Mouse (Mus musculus) kidney, embryonic 16.5 days (tissue): Measurements from ENCODE around the gene Cd63. TPM values are rescaled to one million over a fixed set of nuclear protein-coding genes. Genes with fewer than 3 reads are reported as not detected.
A peak's percentile ranks its signal among the peaks of the same experiment; 100 is the strongest.

Experiments used
- ATAC-seq: fragments of 200-750 bp; cut with Nextera tagmentation; 2 replicates; pipeline ENCODE4 v1.8.0; 2017; ENCODE audit warnings: moderate TSS enrichment; ENCODE audit not compliant: low FRiP score, low TSS enrichment
- H3K27ac ChIP-seq: fragments of 300-500 bp; sonication (generic); 2 replicates; pipeline ENCODE4 v1.5.1; 2014; ENCODE audit warnings: low read length
- H3K27me3 ChIP-seq: fragments of 300-500 bp; sonication (generic); 2 replicates; pipeline ENCODE4 v1.6.1; 2014; ENCODE audit warnings: low read length, control low read depth, mixed read lengths; ENCODE audit not compliant: insufficient read depth
- H3K36me3 ChIP-seq: fragments of 300-500 bp; sonication (generic); 2 replicates; pipeline ENCODE4 v1.6.1; 2014; ENCODE audit warnings: low read length, control low read depth, mixed read lengths; ENCODE audit not compliant: insufficient read depth
- H3K4me1 ChIP-seq: fragments of 300-500 bp; sonication (generic); 2 replicates; pipeline ENCODE4 v1.6.1; 2014; ENCODE audit warnings: low read length, control low read depth, mixed read lengths; ENCODE audit not compliant: insufficient read depth
- H3K4me2 ChIP-seq: fragments of 300-500 bp; sonication (generic); replicated peaks from 2 replicates; pipeline ENCODE4 v1.6.1; 2014; ENCODE audit warnings: low read depth, low read length
- H3K4me3 ChIP-seq: fragments of 300-500 bp; sonication (generic); 2 replicates; pipeline ENCODE4 v1.5.1; 2014; ENCODE audit warnings: mild to moderate bottlenecking, low read length
- H3K9ac ChIP-seq: fragments of 300-500 bp; sonication (generic); replicated peaks from 2 replicates; pipeline ENCODE4 v1.6.1; 2014; ENCODE audit warnings: low read length
- H3K9me3 ChIP-seq: fragments of 300-500 bp; sonication (generic); 2 replicates; pipeline ENCODE4 v1.6.1; 2016; ENCODE audit warnings: low read length, control low read depth
- WGBS: fragments of 180-500 bp; shearing (Covaris S2); extraction: QIAGEN DNeasy Blood & Tissue Kit; methylation state at CpG from one replicate; pipeline ENCODE4 v1.1.7; 2014; 5-methylcytosine and 5-hydroxymethylcytosine counted together
- polyA plus RNA-seq: library from polyadenylated mRNA; unstranded; fragments of >200 nt; fragmentation: Nextera tagmentation; extraction: Ambion mirVana; gene quantifications from 2 replicates; pipeline ENCODE4 v1.2.1, GENCODE M21; 2015

Cd63 gene
- polyA plus RNA-seq, 1 experiment from 2014 or later, result 850 TPM

- H3K4me3 ChIP-seq, result no peak overlapping the region
- H3K4me2 ChIP-seq, result no peak overlapping the region
- WGBS, result 81% methylated on average over 1 of the region's 1 CpGs
- no peaks in the 10 kb centered on the region for H3K36me3 ChIP-seq
- H3K9me3 ChIP-seq, result no peaks in the 10 kb centered on the region
- H3K9ac ChIP-seq, result no peak overlapping the region
- no peak for ATAC-seq
- H3K4me1 ChIP-seq, result 0 out of 2 replicates have a peak, but pooled peaks cover 3% of the 10 kb centered on the region
- no peak overlapping the region for H3K27ac ChIP-seq
- peaks cover 6% of the 10 kb centered on the region for H3K27me3 ChIP-seq
Measured at GRCm38 (mm10) chr10:128901409-128901808, 620 bp downstream of the Cd63 start.

- 0 out of 2 replicates have a peak, but pooled peaks have one; percentile 39 for ATAC-seq
- no peaks in the 10 kb centered on the region for H3K27me3 ChIP-seq
- no peak overlapping the region for H3K9ac ChIP-seq
- H3K4me3 ChIP-seq, result no peak overlapping the region
- H3K9me3 ChIP-seq, result no peaks in the 10 kb centered on the region
- H3K4me1 ChIP-seq, result 0 out of 2 replicates have a peak, but pooled peaks cover 3% of the 10 kb centered on the region
- no peaks in the 10 kb centered on the region for H3K36me3 ChIP-seq
- 80% methylated on average over 3 of the region's 3 CpGs for WGBS
- H3K27ac ChIP-seq, result no peak overlapping the region
- H3K4me2 ChIP-seq, result no peak overlapping the region
Measured at GRCm38 (mm10) chr10:128902409-128902988, 1.7 kb downstream of the Cd63 start.

DNA sequence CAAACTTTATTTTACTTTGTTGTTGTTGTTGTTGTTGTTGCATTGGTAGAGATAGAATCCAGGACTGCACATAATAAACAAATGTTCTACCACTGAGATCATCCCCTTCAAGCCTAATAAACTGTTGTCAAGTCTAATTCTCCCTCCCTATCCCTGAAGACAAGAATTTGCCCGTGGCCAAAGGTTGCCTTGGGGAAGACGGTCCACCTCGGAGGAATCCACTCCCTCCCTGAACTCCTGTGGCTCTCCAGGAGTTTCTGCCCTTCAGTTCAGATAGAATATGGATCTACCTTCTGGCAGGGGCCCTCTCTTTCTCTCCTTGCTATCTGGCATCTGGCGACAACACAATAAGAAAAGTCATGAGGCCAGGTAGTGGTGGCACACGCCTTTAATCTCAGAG, 4.0 kb downstream of the Cd63 start:
- no peak overlapping the region for H3K27ac ChIP-seq
- H3K4me1 ChIP-seq, result peaks cover 8% of the 10 kb centered on the region
- H3K9ac ChIP-seq, result no peak overlapping the region
- no peaks in the 10 kb centered on the region for H3K27me3 ChIP-seq
- H3K4me2 ChIP-seq, result no peak overlapping the region
- no peak overlapping the region for H3K4me3 ChIP-seq
- no peaks in the 10 kb centered on the region for H3K9me3 ChIP-seq
- ATAC-seq, result no peak
- H3K36me3 ChIP-seq, result no peaks in the 10 kb centered on the region
- WGBS, result 78% methylated on average over 5 of the region's 5 CpGs

- Histone ChIP-seq H3K27ac (peak overlapping the region; percentile 93), H3K9me3 (no peaks in the 10 kb centered on the region), H3K4me1 (peaks cover 24% of the 10 kb centered on the region), H3K4me2 (peak overlapping the region; percentile 75), H3K9ac (peak overlapping the region; percentile 98), H3K27me3 (no peaks in the 10 kb centered on the region), H3K4me3 (peak overlapping the region; percentile 88), H3K36me3 (peaks cover 6% of the 10 kb centered on the region)
- WGBS, result 54% methylated on average over 13 of the region's 13 CpGs
- peak; percentile 25; the same call in 1 of the 2 replicates for ATAC-seq
Measured at GRCm38 (mm10) chr10:128908778-128909448, 8.1 kb downstream of the Cd63 start.

GRCm38 (mm10) chr10:128909567-128910028, 8.8 kb downstream of the Cd63 start:
- H3K9ac ChIP-seq, result peak overlapping the region; percentile 98
- H3K4me2 ChIP-seq, result peak overlapping the region; percentile 75
- peaks cover 13% of the 10 kb centered on the region for H3K36me3 ChIP-seq
- no peaks in the 10 kb centered on the region for H3K27me3 ChIP-seq
- H3K27ac ChIP-seq, result peak overlapping the region; percentile 93
- ATAC-seq, result peak; percentile 88
- no peaks in the 10 kb centered on the region for H3K9me3 ChIP-seq
- H3K4me1 ChIP-seq, result peaks cover 24% of the 10 kb centered on the region
- WGBS, result 0% methylated on average over 36 of the region's 41 CpGs
- peak overlapping the region; percentile 88 for H3K4me3 ChIP-seq

DNA sequence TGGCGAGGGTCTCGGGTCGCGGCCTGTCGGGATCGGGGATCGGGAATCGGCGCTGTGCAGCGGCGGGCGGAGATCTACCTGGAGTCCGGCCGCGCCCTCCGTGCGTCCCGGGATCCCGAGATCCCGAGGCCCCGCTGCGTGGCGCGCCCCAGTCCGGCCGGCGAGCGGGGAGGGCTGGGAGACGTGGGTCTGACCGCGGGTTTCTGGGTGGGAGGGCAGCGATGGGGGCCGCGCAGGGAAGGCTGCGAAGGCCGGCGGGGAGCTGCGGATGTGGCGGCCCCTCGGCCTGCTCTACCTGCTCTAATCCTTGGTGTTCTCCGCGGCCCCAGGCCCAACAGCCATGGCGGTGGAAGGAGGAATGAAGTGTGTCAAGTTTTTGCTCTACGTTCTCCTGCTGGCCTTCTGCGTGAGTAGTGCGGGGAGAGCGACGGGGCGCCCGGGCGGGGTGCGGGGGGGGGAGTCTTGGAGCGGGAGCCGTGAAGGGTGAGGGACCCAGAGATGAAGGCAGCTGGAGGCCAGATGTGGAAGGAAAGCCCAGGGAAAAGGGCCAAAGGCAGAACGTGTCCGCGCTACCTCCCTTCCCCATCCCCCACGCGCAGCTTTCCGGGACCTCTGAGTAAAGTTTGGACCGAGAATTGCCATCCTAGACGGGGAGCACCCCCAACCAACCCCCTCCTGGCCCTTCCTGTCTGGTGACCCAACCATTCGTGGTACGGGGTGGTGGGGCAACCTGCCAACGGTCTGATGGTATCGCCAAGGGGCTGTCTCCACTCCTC, 9.5 kb downstream of the Cd63 start:
- 0% methylated on average over 41 of the region's 66 CpGs for WGBS

DNA sequence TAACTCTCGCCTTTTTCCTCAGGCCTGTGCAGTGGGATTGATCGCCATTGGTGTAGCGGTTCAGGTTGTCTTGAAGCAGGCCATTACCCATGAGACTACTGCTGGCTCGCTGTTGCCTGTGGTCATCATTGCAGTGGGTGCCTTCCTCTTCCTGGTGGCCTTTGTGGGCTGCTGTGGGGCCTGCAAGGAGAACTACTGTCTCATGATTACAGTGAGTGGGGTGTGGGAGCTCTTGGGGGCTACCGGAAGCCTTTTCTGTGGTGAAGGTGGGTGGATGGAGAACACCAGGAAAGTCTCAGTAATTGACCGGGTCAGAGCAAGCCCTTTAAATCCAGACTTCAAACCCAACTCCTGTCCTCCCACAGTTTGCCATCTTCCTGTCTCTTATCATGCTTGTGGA, 10.6 kb downstream of the Cd63 start:
- Histone ChIP-seq H3K36me3 (peaks cover 27% of the 10 kb centered on the region), H3K9me3 (no peaks in the 10 kb centered on the region), H3K4me3 (peak overlapping the region; percentile 88; the same call in 1 of the 2 replicates), H3K27me3 (no peaks in the 10 kb centered on the region), H3K4me2 (peak overlapping the region; percentile 75), H3K27ac (no peak overlapping the region), H3K9ac (no peak overlapping the region), H3K4me1 (peaks cover 24% of the 10 kb centered on the region)
- WGBS, result 81% methylated on average over 6 of the region's 6 CpGs
- no peak for ATAC-seq

More for the DNA sequence above, 9.5 kb downstream of the Cd63 start:
- H3K4me3 ChIP-seq, result peak overlapping the region; percentile 88
- H3K27ac ChIP-seq, result peak overlapping the region; percentile 93
- H3K9me3 ChIP-seq, result no peaks in the 10 kb centered on the region
- H3K4me1 ChIP-seq, result peaks cover 24% of the 10 kb centered on the region
- H3K9ac ChIP-seq, result peak overlapping the region; percentile 98
- ATAC-seq, result peak; percentile 28; the same call in 1 of the 2 replicates
- no peaks in the 10 kb centered on the region for H3K27me3 ChIP-seq
- peak overlapping the region; percentile 75 for H3K4me2 ChIP-seq
- H3K36me3 ChIP-seq, result peaks cover 19% of the 10 kb centered on the region

DNA sequence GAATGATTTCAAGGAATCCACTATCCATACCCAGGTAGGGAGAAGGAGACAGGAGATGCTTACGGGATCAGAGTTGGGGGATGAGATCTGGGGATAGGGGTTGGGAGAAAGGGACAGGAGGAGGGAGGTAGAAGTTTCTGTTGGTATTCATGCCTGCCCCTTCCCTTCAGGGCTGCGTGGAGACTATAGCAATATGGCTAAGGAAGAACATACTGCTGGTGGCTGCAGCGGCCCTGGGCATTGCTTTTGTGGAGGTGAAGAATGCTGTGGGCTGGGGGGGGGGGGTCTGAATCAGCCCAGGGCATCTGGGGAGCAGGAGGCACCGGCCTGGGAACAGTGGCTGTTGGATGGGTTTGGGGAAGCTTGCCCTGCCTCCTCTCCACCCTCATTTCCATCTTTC, 11.5 kb downstream of the Cd63 start:
- H3K9me3 ChIP-seq, result no peaks in the 10 kb centered on the region
- peaks cover 35% of the 10 kb centered on the region for H3K36me3 ChIP-seq
- H3K9ac ChIP-seq, result no peak overlapping the region; the same call in 1 of the 2 replicates
- peaks cover 24% of the 10 kb centered on the region for H3K4me1 ChIP-seq
- ATAC-seq, result no peak
- H3K4me3 ChIP-seq, result no peak overlapping the region
- H3K4me2 ChIP-seq, result 0 out of 2 replicates have a peak overlapping the region, but pooled peaks have one; percentile 75
- H3K27me3 ChIP-seq, result no peaks in the 10 kb centered on the region
- H3K27ac ChIP-seq, result no peak overlapping the region
- 90% methylated on average over 4 of the region's 4 CpGs for WGBS

DNA sequence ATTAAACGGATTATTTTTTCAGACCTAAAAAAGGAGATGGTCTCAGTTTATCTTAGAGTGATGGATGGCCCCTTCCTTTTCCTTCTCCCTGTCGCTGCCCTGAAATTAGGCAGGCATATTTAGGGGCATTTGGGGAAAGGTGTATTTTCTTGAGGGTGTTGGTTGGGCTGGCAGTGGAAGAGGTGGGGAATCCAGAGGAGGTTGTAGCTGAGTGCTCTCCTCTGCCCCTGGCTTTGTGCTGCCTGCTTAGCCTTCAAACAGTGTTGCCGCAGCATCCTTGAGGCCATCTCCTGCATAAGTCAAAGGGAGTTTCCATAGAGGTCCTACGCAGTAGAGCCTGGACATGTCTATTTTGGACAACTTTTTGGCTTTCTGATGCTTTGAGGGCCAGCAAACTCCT, 12.0 kb downstream of the Cd63 start:
- H3K9ac ChIP-seq, result peak overlapping the region; percentile 43; the same call in 1 of the 2 replicates
- peaks cover 40% of the 10 kb centered on the region for H3K36me3 ChIP-seq

More for the DNA sequence above, 12.0 kb downstream of the Cd63 start:
- ATAC-seq, result no peak
- Histone ChIP-seq H3K27me3 (no peaks in the 10 kb centered on the region), H3K4me2 (no peak overlapping the region), H3K27ac (0 out of 2 replicates have a peak overlapping the region, but pooled peaks have one; percentile 13), H3K4me1 (peaks cover 24% of the 10 kb centered on the region), H3K4me3 (no peak overlapping the region), H3K9me3 (no peaks in the 10 kb centered on the region)
- WGBS, result 78% methylated on average over 4 of the region's 4 CpGs
